Mouse (Mus musculus): ENCODE data around the gene A4gnt. TPM values are rescaled to one million over a fixed set of nuclear protein-coding genes. Genes with fewer than 3 reads are reported as not detected.

A4gnt gene
- not detected in 2 replicates for polyA plus RNA-seq (2015; fragmentation: Nextera tagmentation; extraction: Ambion mirVana)

GRCm38 (mm10) chr9:99612202-99612601 lies at the start of gene A4gnt:
TSS of gene A4gnt (plus strand) at chr9:99612502.
- H3K4me1 ChIP-seq (ENCODE audit: control insufficient read depth, low read depth, low read length) = no peaks in the 10 kb centered on the region
- no peak within 1 kb of the TSS for H3K9ac ChIP-seq (ENCODE audit: low read depth, low read length)
- no peaks in the 10 kb centered on the region for H3K36me3 ChIP-seq (ENCODE audit: control insufficient read depth, insufficient read depth)
- no peak within 1 kb of the TSS for H3K27ac ChIP-seq (ENCODE audit: low read length)
- H3K4me2 ChIP-seq (ENCODE audit: low read depth, low read length) = no peak within 1 kb of the TSS
- H3K4me3 ChIP-seq (ENCODE audit: low read depth, low read length) = no peak within 1 kb of the TSS
- no peaks in the 10 kb centered on the region for H3K27me3 ChIP-seq (ENCODE audit: control insufficient read depth, insufficient read depth, low read depth, low read length)
- no peaks in the 10 kb centered on the region for H3K9me3 ChIP-seq (replicated peaks; ENCODE audit: control insufficient read depth, low read length)
- ATAC-seq (ENCODE audit: low read depth) = no peak
- 16% methylated on average over 2 of the region's 2 CpGs for WGBS (ENCODE audit: insufficient replicate concordance)

DNA sequence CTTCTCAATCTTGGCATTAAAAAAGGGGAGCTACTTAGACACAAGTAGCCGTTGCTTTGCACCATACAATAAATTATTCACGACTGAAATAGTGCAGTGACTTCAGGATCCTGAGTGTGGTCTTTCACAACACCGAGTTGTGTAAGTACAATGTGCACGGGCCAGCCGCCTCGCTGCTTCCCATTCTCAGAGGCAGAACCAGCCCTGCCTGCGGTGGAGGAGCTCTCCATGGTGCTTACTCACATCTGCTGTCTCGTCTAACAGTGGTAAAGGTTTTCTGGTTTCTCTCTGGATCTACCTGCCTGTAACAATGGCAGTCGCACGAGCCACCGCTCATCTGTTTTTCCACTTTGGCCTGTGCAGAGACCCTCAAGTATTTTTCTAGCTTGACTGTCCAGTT lies 48.6 kb upstream of the A4gnt start:
- H3K27ac ChIP-seq (ENCODE audit: low read length) = no peak overlapping the region
- peaks cover 5% of the 10 kb centered on the region for H3K4me1 ChIP-seq (ENCODE audit: control insufficient read depth, low read depth, low read length)
- H3K4me2 ChIP-seq (ENCODE audit: low read depth, low read length) = no peak overlapping the region
- H3K9ac ChIP-seq (ENCODE audit: low read depth, low read length) = no peak overlapping the region
- no peaks in the 10 kb centered on the region for H3K9me3 ChIP-seq (replicated peaks; ENCODE audit: control insufficient read depth, low read length)
- 8% methylated on average over 11 of the region's 11 CpGs for WGBS (ENCODE audit: insufficient replicate concordance)
- no peaks in the 10 kb centered on the region for H3K27me3 ChIP-seq (ENCODE audit: control insufficient read depth, insufficient read depth, low read depth, low read length)
- peak; percentile 23; the same call in 1 of the 2 replicates for ATAC-seq (ENCODE audit: low read depth)
- H3K36me3 ChIP-seq (ENCODE audit: control insufficient read depth, insufficient read depth) = no peaks in the 10 kb centered on the region
- H3K4me3 ChIP-seq (ENCODE audit: low read depth, low read length) = no peak overlapping the region

DNA sequence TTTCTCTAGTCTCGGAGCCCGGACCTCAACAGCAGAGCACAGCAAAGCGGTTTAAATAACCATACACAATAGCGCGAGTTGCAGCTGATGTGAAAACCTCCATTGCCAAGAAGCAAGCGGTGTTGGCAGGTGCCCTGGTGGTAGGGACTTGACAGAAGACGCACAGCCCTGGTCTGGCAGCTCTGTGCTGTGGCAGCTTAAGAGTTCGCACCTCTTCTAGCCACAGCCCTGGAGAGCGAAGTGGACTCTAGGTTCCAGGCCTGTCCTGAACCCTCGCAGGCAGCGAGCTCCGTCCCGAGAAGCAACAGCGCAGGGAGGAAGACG lies 44.3 kb upstream of the A4gnt start:
- Histone ChIP-seq H3K27ac (ENCODE audit: low read length) (peak overlapping the region; percentile 96), H3K9ac (ENCODE audit: low read depth, low read length) (peak overlapping the region; percentile 91), H3K4me3 (ENCODE audit: low read depth, low read length) (peak overlapping the region; percentile 94), H3K4me2 (ENCODE audit: low read depth, low read length) (peak overlapping the region; percentile 81), H3K36me3 (ENCODE audit: control insufficient read depth, insufficient read depth) (no peaks in the 10 kb centered on the region), H3K27me3 (ENCODE audit: control insufficient read depth, insufficient read depth, low read depth, low read length) (no peaks in the 10 kb centered on the region), H3K9me3 (replicated peaks; ENCODE audit: control insufficient read depth, low read length) (no peaks in the 10 kb centered on the region), H3K4me1 (ENCODE audit: control insufficient read depth, low read depth, low read length) (peaks cover 7% of the 10 kb centered on the region)
- 1% methylated on average over 15 of the region's 15 CpGs for WGBS (ENCODE audit: insufficient replicate concordance)
- no peak for ATAC-seq (ENCODE audit: low read depth)

GRCm38 (mm10) chr9:99568347-99569070 lies 43.8 kb upstream of the A4gnt start, which contains the start of gene Armc8:
TSS of gene Armc8 (minus strand) at chr9:99568899.
- peak within 1 kb of the TSS; percentile 81 for H3K4me2 ChIP-seq (ENCODE audit: low read depth, low read length)
- peak within 1 kb of the TSS; percentile 94 for H3K4me3 ChIP-seq (ENCODE audit: low read depth, low read length)
- peak within 1 kb of the TSS; percentile 96 for H3K27ac ChIP-seq (ENCODE audit: low read length)
- WGBS (ENCODE audit: insufficient replicate concordance) = under 1% methylated on average over 69 of the region's 70 CpGs
- no peaks in the 10 kb centered on the region for H3K27me3 ChIP-seq (ENCODE audit: control insufficient read depth, insufficient read depth, low read depth, low read length)
- peak; percentile 92 for ATAC-seq (ENCODE audit: low read depth)
- H3K4me1 ChIP-seq (ENCODE audit: control insufficient read depth, low read depth, low read length) = peaks cover 7% of the 10 kb centered on the region
- peak within 1 kb of the TSS; percentile 91 for H3K9ac ChIP-seq (ENCODE audit: low read depth, low read length)
- H3K36me3 ChIP-seq (ENCODE audit: control insufficient read depth, insufficient read depth) = no peaks in the 10 kb centered on the region
- H3K9me3 ChIP-seq (replicated peaks; ENCODE audit: control insufficient read depth, low read length) = no peaks in the 10 kb centered on the region

DNA sequence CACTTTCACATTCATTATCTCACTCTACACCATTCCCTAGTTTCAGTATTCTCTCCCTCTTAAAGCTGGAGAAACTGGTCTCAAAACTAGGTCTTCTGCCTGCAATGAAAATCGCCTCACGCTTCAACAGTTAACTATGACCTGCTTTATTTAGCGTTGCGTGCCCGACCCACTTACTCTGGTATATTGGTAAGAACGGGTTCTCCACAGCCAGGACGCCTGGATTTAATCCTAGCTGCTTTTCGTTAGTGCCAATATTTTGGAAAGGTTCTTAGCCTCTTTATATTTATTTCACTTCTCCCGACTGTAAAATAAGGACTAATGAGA lies 43.3 kb upstream of the A4gnt start:
- peak overlapping the region; percentile 81 for H3K4me2 ChIP-seq (ENCODE audit: low read depth, low read length)

GRCm38 (mm10) chr9:99575677-99576480 lies 36.4 kb upstream of the A4gnt start, which contains the start of gene Dbr1:
TSS of gene Dbr1 (plus strand) at chr9:99575799.
- H3K27ac ChIP-seq (ENCODE audit: low read length) = peak within 1 kb of the TSS; percentile 84
- H3K36me3 ChIP-seq (ENCODE audit: control insufficient read depth, insufficient read depth) = peaks cover 3% of the 10 kb centered on the region; the same call in 1 of the 2 replicates
- peak; percentile 96 for ATAC-seq (ENCODE audit: low read depth)
- no peaks in the 10 kb centered on the region for H3K27me3 ChIP-seq (ENCODE audit: control insufficient read depth, insufficient read depth, low read depth, low read length)
- peak within 1 kb of the TSS; percentile 92 for H3K4me3 ChIP-seq (ENCODE audit: low read depth, low read length)
- WGBS (ENCODE audit: insufficient replicate concordance) = under 1% methylated on average over 57 of the region's 57 CpGs
- H3K9ac ChIP-seq (ENCODE audit: low read depth, low read length) = peak within 1 kb of the TSS; percentile 94
- no peaks in the 10 kb centered on the region for H3K9me3 ChIP-seq (replicated peaks; ENCODE audit: control insufficient read depth, low read length)
- peak within 1 kb of the TSS; percentile 77 for H3K4me2 ChIP-seq (ENCODE audit: low read depth, low read length)
- H3K4me1 ChIP-seq (ENCODE audit: control insufficient read depth, low read depth, low read length) = peaks cover 9% of the 10 kb centered on the region

More for the DNA sequence above, 43.3 kb upstream of the A4gnt start:
- peak overlapping the region; percentile 96 for H3K27ac ChIP-seq (ENCODE audit: low read length)
- H3K27me3 ChIP-seq (ENCODE audit: control insufficient read depth, insufficient read depth, low read depth, low read length) = no peaks in the 10 kb centered on the region
- peak overlapping the region; percentile 94 for H3K4me3 ChIP-seq (ENCODE audit: low read depth, low read length)
- peak overlapping the region; percentile 91 for H3K9ac ChIP-seq (ENCODE audit: low read depth, low read length)
- no peaks in the 10 kb centered on the region for H3K9me3 ChIP-seq (replicated peaks; ENCODE audit: control insufficient read depth, low read length)
- H3K36me3 ChIP-seq (ENCODE audit: control insufficient read depth, insufficient read depth) = no peaks in the 10 kb centered on the region
- under 1% methylated on average over 9 of the region's 9 CpGs for WGBS (ENCODE audit: insufficient replicate concordance)
- ATAC-seq (ENCODE audit: low read depth) = no peak
- H3K4me1 ChIP-seq (ENCODE audit: control insufficient read depth, low read depth, low read length) = peaks cover 7% of the 10 kb centered on the region

DNA sequence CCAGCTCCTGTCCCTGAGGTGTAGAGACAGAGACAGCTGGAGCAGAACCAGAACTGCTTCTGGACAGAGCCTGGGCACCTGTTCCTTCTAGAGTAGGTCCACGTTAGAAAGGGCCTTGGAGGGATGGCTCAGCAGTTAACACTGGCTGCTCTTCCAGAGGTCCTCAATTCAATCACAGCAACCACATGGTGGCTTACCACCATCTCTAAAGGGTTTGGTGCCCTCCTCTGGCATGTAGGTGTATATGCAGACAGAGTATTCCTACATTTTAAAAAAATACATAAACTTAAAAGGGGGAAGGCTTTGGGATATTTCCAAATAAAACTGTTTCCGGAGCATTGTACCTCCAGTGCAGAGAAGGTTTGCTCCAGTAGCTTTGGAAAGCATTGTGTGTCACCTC lies 31.6 kb upstream of the A4gnt start:
- no peak for ATAC-seq (ENCODE audit: low read depth)
- Histone ChIP-seq H3K4me3 (ENCODE audit: low read depth, low read length) (no peak overlapping the region), H3K27ac (ENCODE audit: low read length) (no peak overlapping the region), H3K9ac (ENCODE audit: low read depth, low read length) (no peak overlapping the region), H3K4me2 (ENCODE audit: low read depth, low read length) (no peak overlapping the region), H3K36me3 (ENCODE audit: control insufficient read depth, insufficient read depth) (peaks cover 28% of the 10 kb centered on the region), H3K4me1 (ENCODE audit: control insufficient read depth, low read depth, low read length) (peaks cover 7% of the 10 kb centered on the region), H3K9me3 (replicated peaks; ENCODE audit: control insufficient read depth, low read length) (no peaks in the 10 kb centered on the region), H3K27me3 (ENCODE audit: control insufficient read depth, insufficient read depth, low read depth, low read length) (no peaks in the 10 kb centered on the region)
- 47% methylated on average over 2 of the region's 2 CpGs for WGBS (ENCODE audit: insufficient replicate concordance)

DNA sequence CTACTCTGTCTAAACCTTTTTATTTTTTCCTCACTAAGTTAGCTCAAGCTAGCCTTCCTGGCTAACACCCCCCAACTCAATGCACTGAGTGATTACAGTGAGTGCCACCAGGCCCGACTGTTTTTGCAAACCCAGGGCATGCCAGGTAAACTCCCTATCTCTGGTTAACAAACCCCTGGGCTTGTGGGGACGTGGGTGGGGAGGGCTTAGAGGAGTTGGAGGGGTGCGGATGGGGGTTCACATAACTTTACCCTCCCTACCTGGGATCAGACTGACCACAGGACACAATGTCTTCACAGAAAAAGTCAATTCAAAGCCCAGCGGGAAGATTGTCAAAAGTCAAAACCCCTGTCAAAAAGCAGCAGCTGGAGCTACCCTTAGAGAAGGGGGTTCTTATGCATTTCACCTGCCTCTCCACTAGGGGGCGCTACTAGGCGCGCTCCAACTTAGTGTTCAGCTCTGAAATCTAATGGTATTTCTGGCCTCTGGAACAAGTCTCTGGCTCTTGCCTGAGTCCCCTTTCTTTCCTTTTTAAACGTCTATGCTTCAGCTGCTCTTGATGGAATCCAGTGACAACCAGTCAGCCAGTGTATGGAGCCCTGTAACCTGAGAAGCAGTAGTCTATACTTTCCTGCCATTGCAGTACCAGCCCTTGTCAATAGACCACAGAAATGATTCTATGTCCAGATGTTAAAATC lies 24.6 kb upstream of the A4gnt start:
- no peak overlapping the region for H3K9ac ChIP-seq (ENCODE audit: low read depth, low read length)
- H3K27ac ChIP-seq (ENCODE audit: low read length) = no peak overlapping the region
- H3K9me3 ChIP-seq (replicated peaks; ENCODE audit: control insufficient read depth, low read length) = no peaks in the 10 kb centered on the region
- no peak overlapping the region for H3K4me3 ChIP-seq (ENCODE audit: low read depth, low read length)
- no peaks in the 10 kb centered on the region for H3K27me3 ChIP-seq (ENCODE audit: control insufficient read depth, insufficient read depth, low read depth, low read length)
- no peak overlapping the region for H3K4me2 ChIP-seq (ENCODE audit: low read depth, low read length)
- 22% methylated on average over 8 of the region's 8 CpGs for WGBS (ENCODE audit: insufficient replicate concordance)
- no peak for ATAC-seq (ENCODE audit: low read depth)
- no peaks in the 10 kb centered on the region for H3K4me1 ChIP-seq (ENCODE audit: control insufficient read depth, low read depth, low read length)
- peaks cover 15% of the 10 kb centered on the region for H3K36me3 ChIP-seq (ENCODE audit: control insufficient read depth, insufficient read depth)

Data from liver, embryonic 16.5 days (tissue).